ENCODE assay signal across 8 mouse cellular contexts in the genomic region with DNA sequence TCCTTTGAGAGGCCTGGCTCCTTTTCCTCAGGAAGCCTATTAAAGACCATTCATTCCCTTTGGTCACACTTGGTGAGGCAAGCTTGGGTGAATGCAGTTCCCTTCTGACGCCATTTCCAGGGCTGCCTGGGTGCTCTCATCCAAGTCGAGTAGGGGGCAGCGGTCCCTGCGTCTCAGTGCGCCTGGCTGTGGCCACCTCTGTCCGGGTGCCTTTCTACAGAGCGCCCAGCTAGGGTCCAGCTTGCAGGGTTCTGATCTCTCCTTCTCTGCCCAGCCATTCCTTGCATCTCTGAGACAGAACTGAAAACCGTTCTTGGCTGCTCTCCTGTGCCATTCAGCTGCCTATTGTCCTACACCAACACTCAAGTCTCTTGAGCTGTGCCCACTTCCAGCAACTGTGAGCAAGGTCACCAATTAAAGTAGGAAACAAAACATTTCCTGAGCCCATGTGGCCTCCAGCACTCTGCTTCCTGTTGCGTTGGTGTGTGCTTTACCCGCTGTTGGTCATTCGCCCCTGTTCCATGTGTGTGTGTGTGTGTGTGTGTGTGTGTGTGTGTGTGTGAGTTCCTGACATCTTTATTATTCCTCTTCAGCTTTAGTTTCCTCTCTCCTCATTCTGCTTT.
DNase-seq lines count a peak whose midpoint lies in the region; ATAC-seq and TF ChIP-seq lines count a peak whose summit lies in the region.

No protein-coding gene starts in this region.

- DNase-seq in forebrain, embryonic 10.5 days (ENCODE audit: extremely low spot score, low spot score) = no peak
- DNase-seq in layer of hippocampus, adult 2 months (ENCODE audit: low spot score in 2 of 2) = no peak
- no peak for DNase-seq in layer of hippocampus, postnatal 36 days
- peak; percentile 45 for DNase-seq in forebrain, postnatal 0 days
- DNase-seq in lung, postnatal 25 days (ENCODE audit: low spot score) = peak; percentile 9
- DNase-seq in embryo, embryonic 9.5 days (ENCODE audit: extremely low spot score) = no peak
- no peak for DNase-seq in right cerebral cortex, adult 2 months (ENCODE audit: low spot score in 2 of 2)

- H3K27me3 ChIP-seq in forebrain, embryonic 12.5 days = no peaks in the 10 kb centered on the region
- peaks cover 4% of the 10 kb centered on the region; the same call in 1 of the 2 replicates for H3K27me3 ChIP-seq in forebrain, embryonic 10.5 days (ENCODE audit: poor library complexity, severe bottlenecking)
- no peaks in the 10 kb centered on the region for H3K27me3 ChIP-seq in forebrain, postnatal 0 days (ENCODE audit: insufficient read depth, low read length)

- peak overlapping the region; percentile 53; the same call in 1 of the 2 replicates for H3K27ac ChIP-seq in forebrain, embryonic 12.5 days
- H3K27ac ChIP-seq in forebrain, embryonic 10.5 days = no peak overlapping the region
- peak overlapping the region; percentile 55; the same call in 1 of the 2 replicates for H3K27ac ChIP-seq in layer of hippocampus, adult 2 months
- peak overlapping the region; percentile 62 for H3K27ac ChIP-seq in forebrain, postnatal 0 days (ENCODE audit: low read depth, low read length)

- H3K4me1 ChIP-seq in forebrain, embryonic 12.5 days = peaks cover 3% of the 10 kb centered on the region; the same call in 1 of the 2 replicates
- H3K4me1 ChIP-seq in forebrain, embryonic 10.5 days = 0 out of 2 replicates have a peak, but pooled peaks cover under 1% of the 10 kb centered on the region
- no peaks in the 10 kb centered on the region for H3K4me1 ChIP-seq in forebrain, postnatal 0 days (ENCODE audit: insufficient read depth)

- H3K9ac ChIP-seq in forebrain, embryonic 12.5 days = no peak overlapping the region
- H3K9ac ChIP-seq in forebrain, postnatal 0 days = no peak overlapping the region

- H3K4me3 ChIP-seq in forebrain, embryonic 12.5 days (replicated peaks) = no peak overlapping the region
- H3K4me3 ChIP-seq in forebrain, embryonic 10.5 days = no peak overlapping the region
- H3K4me3 ChIP-seq in layer of hippocampus, adult 2 months = no peak overlapping the region
- H3K4me3 ChIP-seq in forebrain, postnatal 0 days (ENCODE audit: low read depth, low read length) = no peak overlapping the region

- no peak for TF ChIP-seq CTCF in layer of hippocampus, adult 2 months (conservative IDR thresholded peaks at IDR 0.05)
- TF ChIP-seq CTCF in forebrain, postnatal 0 days (IDR thresholded peaks at IDR 0.05; ENCODE audit: low read depth) = no peak

- peak; percentile 49; the same call in 1 of the 2 replicates for ATAC-seq in forebrain, embryonic 12.5 days (ENCODE audit: low FRiP score)
- peak; percentile 83 for ATAC-seq in forebrain, postnatal 0 days

- no peaks in the 10 kb centered on the region for H3K36me3 ChIP-seq in forebrain, embryonic 12.5 days (replicated peaks)
- no peaks in the 10 kb centered on the region for H3K36me3 ChIP-seq in forebrain, embryonic 10.5 days (replicated peaks)
- H3K36me3 ChIP-seq in forebrain, postnatal 0 days (ENCODE audit: insufficient read depth) = no peaks in the 10 kb centered on the region

- 0 out of 2 replicates have a peak overlapping the region, but pooled peaks have one; percentile 8 for H3K4me2 ChIP-seq in forebrain, embryonic 12.5 days
- H3K4me2 ChIP-seq in forebrain, postnatal 0 days (ENCODE audit: low read depth) = no peak overlapping the region

- H3K9me3 ChIP-seq in forebrain, embryonic 12.5 days = no peaks in the 10 kb centered on the region
- H3K9me3 ChIP-seq in forebrain, embryonic 10.5 days = no peaks in the 10 kb centered on the region
- no peaks in the 10 kb centered on the region for H3K9me3 ChIP-seq in forebrain, postnatal 0 days (ENCODE audit: low read length)

- WGBS in forebrain, embryonic 12.5 days = 79% methylated on average over 11 of the region's 11 CpGs
- WGBS in forebrain, embryonic 10.5 days = 83% methylated on average over 11 of the region's 11 CpGs
- 44% methylated on average over 11 of the region's 11 CpGs for WGBS in forebrain, postnatal 0 days

Comparison
In these comparisons a context has a peak if more than half of its experiments do, and no peak if none do; other contexts are left out.
1. DNase-seq: peak in forebrain, postnatal 0 days (single experiment) and lung, postnatal 25 days (single experiment); none in forebrain, embryonic 10.5 days (single experiment), layer of hippocampus, adult 2 months (0 of 2), layer of hippocampus, postnatal 36 days (0 of 2), embryo, embryonic 9.5 days (single experiment) and right cerebral cortex, adult 2 months (0 of 2).